Mouse (Mus musculus): ENCODE measurements around the gene Ankrd39. TPM values are rescaled to one million over a fixed set of nuclear protein-coding genes. Genes with fewer than 3 reads are reported as not detected.

Ankrd39 gene
- 1 to 10 TPM; 5.8 to 6.2 TPM for total RNA-seq (2021)
- long read RNA-seq, experiment 1, partial matches to known transcripts: 0 of 4 reads
- long read RNA-seq, experiment 1, other reads (novel, unspliced or antisense): 1 of 4 reads
- long read RNA-seq, experiment 2, partial matches to known transcripts: 0 of 3 reads
- long read RNA-seq, experiment 2, other reads (novel, unspliced or antisense): 1 of 3 reads

DNA sequence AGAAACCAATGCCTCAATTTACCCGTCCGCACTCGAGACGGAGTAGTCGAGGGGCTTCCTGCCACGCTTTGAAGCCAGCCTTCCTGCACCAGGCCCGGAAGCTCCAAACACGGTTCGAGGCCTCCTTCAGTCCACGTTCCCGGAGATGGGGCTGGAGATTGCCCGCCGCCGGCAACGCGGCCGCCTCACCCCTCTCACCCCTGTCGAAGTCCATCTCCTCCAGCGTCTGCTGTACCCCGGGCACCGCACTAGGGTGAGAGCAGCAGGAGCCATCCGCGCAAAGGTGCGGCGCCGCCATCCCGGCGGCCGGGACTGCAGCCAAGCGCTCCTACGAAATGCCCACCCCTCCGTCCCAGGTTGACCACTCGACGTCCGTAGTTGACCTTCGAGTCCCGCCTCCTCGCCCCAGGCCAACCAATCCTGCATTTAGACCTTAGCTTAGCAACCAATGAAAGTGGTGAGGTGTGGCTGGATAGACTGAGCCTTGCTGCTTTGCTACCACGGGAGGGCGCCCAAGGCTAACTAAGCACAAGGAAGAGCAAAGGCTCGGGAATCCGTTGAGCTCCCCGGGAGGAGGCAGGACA is at the start of gene Ankrd39:
Gene Ankrd39 (minus strand): TSS at position 558 of the 584 bp plus-strand sequence.
- peak; percentile 98 to 99 for DNase-seq

DNA sequence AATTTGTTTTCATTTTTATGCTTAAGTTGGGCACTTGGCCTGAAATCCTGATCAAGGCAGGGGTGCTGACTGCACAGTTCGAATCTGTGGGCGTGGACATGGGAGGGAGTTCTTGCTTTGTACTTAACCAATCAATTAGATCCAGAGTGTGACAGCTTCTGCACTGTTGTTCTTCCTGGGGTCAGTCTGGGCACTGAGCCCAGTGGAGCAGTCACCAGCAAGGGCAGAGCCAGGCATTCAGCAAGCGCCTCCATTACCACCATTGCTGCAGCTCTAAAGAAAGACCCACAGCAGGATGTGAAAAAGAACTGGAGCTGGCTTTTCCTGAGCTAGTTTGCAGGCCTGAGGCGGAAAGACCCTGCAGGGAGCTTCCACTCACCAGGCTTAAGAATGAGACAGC is 48.9 kb upstream of the Ankrd39 start:
- DNase-seq: peak; percentile 40 to 62

DNA sequence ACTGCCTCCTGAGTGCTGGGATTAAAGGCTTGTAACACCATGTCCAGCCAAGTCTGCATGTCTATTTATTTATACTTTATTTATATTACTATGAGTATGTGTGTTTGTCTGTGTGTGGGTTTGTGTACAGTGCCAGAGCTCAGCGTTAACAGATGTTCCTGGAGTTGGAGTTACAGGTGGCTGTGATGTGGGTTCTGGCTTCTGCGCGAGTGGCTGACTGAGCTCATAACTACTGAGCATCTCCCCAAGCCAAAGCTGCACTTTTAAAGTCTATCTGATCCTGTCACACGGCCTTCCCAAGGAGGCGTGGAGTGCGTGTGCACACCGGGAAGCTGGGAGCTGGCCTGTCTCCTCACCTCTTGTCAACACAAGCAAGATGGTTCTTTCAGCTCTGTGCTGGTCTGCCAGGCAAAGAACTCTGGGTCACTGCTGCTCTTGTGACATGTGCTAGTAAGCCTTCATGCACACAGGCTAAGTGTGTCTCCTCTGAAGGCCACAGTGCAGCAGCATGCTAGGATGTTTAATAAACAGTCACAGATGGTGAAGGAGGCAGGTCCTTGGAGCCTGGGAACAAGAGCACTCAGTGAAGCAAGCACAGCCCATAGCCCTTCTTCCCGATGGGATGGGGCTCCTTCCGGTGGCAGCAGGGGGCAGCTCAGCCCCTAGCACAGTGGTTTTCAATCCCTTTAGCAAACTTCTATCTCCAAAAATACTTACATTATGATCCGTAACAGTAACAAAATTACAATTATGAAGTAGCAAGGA is 48.1 kb upstream of the Ankrd39 start:
- DNase-seq: no peak

DNA sequence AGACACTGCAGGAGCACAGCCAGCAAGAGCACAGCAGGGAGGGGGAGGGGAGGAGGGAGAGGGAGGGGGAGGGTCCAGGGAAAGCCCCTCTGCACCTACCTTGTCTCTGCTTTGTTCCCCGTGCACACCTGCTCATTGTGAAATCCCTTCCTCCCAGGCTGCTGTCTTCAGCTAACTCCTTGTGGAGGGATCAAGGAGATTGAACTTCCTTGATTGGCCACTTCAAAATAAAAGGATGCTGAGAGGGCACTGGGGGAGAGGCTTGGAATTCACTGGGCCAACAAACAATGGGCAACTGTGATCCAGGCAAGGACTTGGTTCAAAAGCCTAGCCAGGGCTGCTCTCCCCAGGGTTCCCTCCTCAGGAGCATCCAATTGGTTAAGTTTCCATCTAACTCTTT is 45.9 kb upstream of the Ankrd39 start:
- DNase-seq: no peak

- DNase-seq: no peak
Measured at GRCm38 (mm10) chr1:36591408-36591807, 44.2 kb upstream of the Ankrd39 start.

DNA sequence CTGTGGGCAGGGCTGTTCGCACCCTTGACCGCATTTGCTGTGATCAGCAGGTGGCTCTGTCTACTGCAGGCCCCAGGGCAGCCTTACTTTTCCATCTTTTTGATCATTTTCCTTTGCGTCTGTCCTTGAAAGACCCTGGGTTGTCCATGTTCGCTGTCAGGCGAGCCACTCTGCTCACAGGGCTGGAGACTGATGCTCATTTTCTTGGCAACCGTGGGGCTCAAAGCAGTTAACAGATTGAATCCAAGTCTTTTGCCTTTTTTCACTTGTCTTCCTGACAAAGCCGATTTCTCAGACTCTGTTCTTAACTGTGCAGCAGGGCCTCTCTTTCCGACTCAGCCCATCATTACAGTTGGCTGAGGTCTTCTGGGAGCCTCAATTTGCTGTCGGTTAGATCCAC is 43.4 kb upstream of the Ankrd39 start:
- DNase-seq: no peak

DNA sequence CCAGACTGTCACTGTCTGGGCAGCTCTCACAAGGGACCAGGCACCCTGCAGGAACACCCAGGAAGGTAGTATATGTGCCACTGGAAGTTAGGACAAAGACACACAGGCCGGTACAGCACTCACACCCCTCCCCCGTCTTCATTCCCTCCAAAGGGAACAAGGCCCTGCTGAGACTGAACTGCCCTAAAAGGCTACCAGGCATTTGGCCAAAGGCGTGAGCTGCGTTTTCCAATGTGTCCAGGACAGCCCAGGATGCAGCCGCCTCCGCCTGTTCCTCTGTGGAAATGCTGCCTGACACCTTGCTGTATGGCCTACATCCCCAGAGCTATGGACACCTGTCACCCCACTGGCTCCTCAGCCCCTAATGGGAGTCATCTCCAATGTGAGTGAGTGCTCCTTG is 42.2 kb upstream of the Ankrd39 start:
- DNase-seq: peak; percentile 86 to 92

GRCm38 (mm10) chr1:36588476-36589450 is 41.5 kb upstream of the Ankrd39 start:
- peak; percentile 66 to 68 for DNase-seq

DNA sequence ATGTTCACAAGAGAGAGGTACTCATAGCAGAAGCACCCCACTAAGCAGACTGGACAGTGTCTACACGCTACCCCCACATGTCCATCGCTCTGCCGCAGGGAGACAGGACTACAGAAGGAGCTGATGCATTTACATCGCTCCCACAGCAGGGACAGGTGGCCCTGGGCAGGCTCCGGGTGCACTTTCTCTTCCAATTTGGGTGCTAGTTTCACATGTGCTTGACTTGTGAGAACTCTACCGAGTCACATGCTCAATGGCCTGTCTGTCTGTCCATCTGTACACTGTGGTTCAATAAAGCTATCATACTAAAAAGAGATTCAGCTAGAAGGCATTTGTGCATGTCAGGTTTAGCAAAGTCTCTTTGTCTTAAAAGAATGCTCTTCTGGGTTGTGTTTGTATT is 40.6 kb upstream of the Ankrd39 start:
- no peak for DNase-seq

GRCm38 (mm10) chr1:36586288-36586687 is 39.0 kb upstream of the Ankrd39 start:
- DNase-seq: no peak

GRCm38 (mm10) chr1:36583408-36584116 is 36.3 kb upstream of the Ankrd39 start:
- no peak for DNase-seq

GRCm38 (mm10) chr1:36582211-36582610 is 35.0 kb upstream of the Ankrd39 start:
- DNase-seq: no peak

DNA sequence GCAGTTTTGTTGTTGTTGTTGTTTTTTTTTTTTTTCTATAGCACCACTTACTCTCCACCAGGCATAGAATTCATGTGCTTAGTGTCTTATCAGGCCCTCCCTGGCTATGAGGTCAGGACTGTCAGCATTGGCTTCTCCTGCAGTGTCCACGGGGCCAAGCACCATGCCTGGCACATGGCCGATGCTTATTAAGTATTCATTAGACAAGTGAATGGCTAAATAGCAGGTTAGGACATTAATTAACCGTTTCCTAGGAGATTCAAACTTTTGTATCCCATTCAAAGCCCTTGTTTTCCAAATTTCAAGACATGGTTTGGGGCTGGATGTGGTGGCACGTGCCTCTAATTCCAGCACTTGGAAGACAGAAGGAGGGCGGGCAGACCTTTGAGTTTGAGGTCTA is 34.0 kb upstream of the Ankrd39 start:
- peak; percentile 55 to 59 for DNase-seq

GRCm38 (mm10) chr1:36580384-36581207 is 33.4 kb upstream of the Ankrd39 start:
- DNase-seq: peak; percentile 81 to 86

DNA sequence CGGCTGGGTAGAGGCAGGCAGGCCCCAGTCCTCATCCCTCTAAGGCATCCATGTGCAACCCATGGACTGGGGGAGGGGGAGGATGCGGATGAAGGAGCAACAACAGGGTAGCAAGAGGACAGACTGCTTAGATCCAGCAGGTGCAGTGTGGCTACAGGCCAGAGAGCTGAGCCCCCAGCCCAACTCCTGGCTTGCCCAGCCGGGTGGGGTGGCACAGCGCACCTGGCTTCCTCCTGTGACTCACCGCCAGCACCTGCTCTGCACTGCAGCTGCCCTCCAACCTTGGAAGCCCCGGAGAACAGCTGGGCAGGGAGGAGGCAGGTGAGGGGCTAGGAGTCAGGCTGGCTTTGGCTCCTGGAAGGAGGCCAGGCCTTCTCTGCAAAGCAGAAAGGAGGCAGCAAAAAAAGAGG is 32.7 kb upstream of the Ankrd39 start:
- DNase-seq: no peak

GRCm38 (mm10) chr1:36576991-36577675 is 29.9 kb upstream of the Ankrd39 start:
- DNase-seq: no peak

DNA sequence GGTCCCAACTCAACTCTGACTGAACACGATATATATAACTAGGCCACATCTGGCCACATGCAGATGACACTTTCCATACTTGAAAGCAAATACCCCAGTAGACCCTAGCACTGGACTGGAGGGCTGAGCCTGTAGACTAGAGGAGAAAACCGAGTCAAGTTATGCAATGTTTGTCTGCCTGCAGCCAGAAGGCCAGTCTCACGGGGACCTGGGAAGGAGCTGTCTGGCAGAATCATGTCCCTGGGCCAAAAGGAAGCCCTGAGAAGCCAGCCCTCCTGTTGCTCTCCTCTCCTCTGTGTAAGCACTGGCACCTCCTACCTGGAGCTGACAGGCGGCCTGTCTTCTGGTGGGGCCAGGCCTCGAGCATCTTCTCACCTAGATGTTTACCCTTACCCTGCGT is 28.1 kb upstream of the Ankrd39 start:
- peak in 1 of 2 experiments; percentile 55 for DNase-seq

GRCm38 (mm10) chr1:36574196-36574955 is 27.1 kb upstream of the Ankrd39 start:
- DNase-seq: no peak

- DNase-seq: no peak
Measured at GRCm38 (mm10) chr1:36573524-36573923, 26.3 kb upstream of the Ankrd39 start.
